Mouse (Mus musculus) thymus, adult 18-20 months (tissue): ENCODE measurements around the gene AB124611.
"Not testable (repeated sequence)": the region's sequence is repeated elsewhere in the genome, so short reads cannot be mapped to it uniquely, and the experiment has no call there.

ENCODE experiments used
- DNase-seq, 2 experiments: peaks; one replicate each; pipeline ENCODE4 v3.0.0; 2022; ENCODE audit warnings: mixed read lengths in 2 of 2

The AB124611 gene

GRCm38 (mm10) chr9:21565004-21565586 lies 39.1 kb downstream of the AB124611 start:
- no peak for DNase-seq

GRCm38 (mm10) chr9:21566538-21566937 lies 40.6 kb downstream of the AB124611 start:
- DNase-seq: no peak

- no peak for DNase-seq
These were observed 41.1 kb downstream of the AB124611 start for GRCm38 (mm10) chr9:21567051-21567450.

GRCm38 (mm10) chr9:21568657-21569255 lies 42.8 kb downstream of the AB124611 start:
- DNase-seq: no peak

GRCm38 (mm10) chr9:21574012-21574801 lies 48.2 kb downstream of the AB124611 start:
- DNase-seq: no peak

- DNase-seq: no peak
These were observed 49.3 kb downstream of the AB124611 start for GRCm38 (mm10) chr9:21575253-21575652.

- no peak for DNase-seq
These were observed 50.3 kb downstream of the AB124611 start for GRCm38 (mm10) chr9:21576286-21576685.

- DNase-seq: no peak
These were observed 52.2 kb downstream of the AB124611 start for GRCm38 (mm10) chr9:21578226-21578625.

- no peak for DNase-seq
These were observed 59.4 kb downstream of the AB124611 start for GRCm38 (mm10) chr9:21585401-21585800.

GRCm38 (mm10) chr9:21587678-21588349 lies 61.8 kb downstream of the AB124611 start:
- no peak for DNase-seq

- DNase-seq: no peak
These were observed 62.4 kb downstream of the AB124611 start for GRCm38 (mm10) chr9:21588350-21588749.

- DNase-seq: no peak
These were observed 63.6 kb downstream of the AB124611 start for GRCm38 (mm10) chr9:21589538-21589937.

- DNase-seq: no peak
These were observed 65.3 kb downstream of the AB124611 start for GRCm38 (mm10) chr9:21591127-21591830.

GRCm38 (mm10) chr9:21591831-21592702 lies 66.1 kb downstream of the AB124611 start:
- DNase-seq: no peak

GRCm38 (mm10) chr9:21592703-21593121 lies 66.7 kb downstream of the AB124611 start, which contains the start of the genes Timm29 and Yipf2:
Gene Timm29 (plus strand): TSS chr9:21592722.
Gene Yipf2 (minus strand): TSS chr9:21592828.
- DNase-seq: peak; percentile 77 to 85

- peak; percentile 32 to 48 for DNase-seq
These were observed 67.2 kb downstream of the AB124611 start for GRCm38 (mm10) chr9:21593122-21593721.

- DNase-seq: not testable (repeated sequence)
These were observed 68.4 kb downstream of the AB124611 start for GRCm38 (mm10) chr9:21594350-21594749.

- DNase-seq: no peak
These were observed 68.9 kb downstream of the AB124611 start for GRCm38 (mm10) chr9:21594838-21595237.
